Mouse (Mus musculus) gonadal fat pad, adult 2 months (tissue): Measurements from ENCODE around the gene Tusc2. TPM values are rescaled to one million over a fixed set of nuclear protein-coding genes. Genes with fewer than 3 reads are reported as not detected.
"Not testable (repeated sequence)": the region's sequence is repeated elsewhere in the genome, so short reads cannot be mapped to it uniquely, and the experiment has no call there.

ENCODE experiments used
- DNase-seq: peaks from one replicate; pipeline ENCODE4 v3.0.0-alpha.2; 2012; ENCODE audit warnings: low read depth
- polyA plus RNA-seq: library from polyadenylated mRNA; depleted of rRNA; stranded (reverse); fragments of >200 nt; gene quantifications from 2 replicates; pipeline ENCODE4 v1.2.3, GENCODE M21; 2012

Tusc2 gene
- polyA plus RNA-seq, 1 experiment = 59.6 TPM

- no peak for DNase-seq
These were observed 5.5 kb downstream of the Tusc2 start for GRCm38 (mm10) chr9:107568331-107569261.

DNA sequence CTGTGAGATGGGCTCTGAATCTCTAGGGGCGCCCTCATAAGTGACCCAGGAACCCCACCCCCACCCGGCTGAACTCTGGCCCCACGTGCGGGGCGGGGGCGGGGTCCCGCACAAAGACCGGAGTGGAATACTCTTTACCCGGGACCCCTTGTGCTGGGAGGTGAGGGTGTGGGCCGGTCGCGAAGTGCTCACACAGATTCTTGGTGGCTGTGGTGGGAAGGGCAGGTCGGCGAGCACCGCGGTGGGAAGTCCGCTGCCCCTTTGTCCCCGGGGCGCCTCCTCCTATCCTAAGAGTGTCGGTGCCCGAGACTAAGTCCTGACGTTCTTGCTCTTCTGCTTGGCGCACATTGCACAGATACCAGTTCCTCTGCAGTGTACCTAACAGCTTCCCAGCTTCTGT lies 6.2 kb downstream of the Tusc2 start:
- no peak for DNase-seq

DNA sequence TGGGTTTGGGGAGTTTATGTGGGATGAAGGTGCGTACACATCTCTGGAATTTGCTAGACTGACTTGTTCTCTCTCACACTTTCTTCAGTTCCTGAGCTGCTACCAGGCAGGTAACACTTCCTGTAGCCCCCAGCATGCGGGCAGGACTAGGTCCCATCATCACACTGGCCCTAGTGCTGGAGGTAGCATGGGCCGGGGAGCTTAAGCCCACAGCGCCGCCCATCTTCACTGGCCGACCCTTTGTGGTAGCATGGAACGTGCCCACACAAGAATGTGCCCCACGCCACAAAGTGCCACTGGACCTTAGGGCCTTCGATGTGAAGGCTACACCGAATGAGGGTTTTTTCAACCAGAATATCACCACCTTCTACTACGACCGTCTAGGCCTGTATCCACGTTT lies 7.0 kb downstream of the Tusc2 start:
- DNase-seq = no peak

DNA sequence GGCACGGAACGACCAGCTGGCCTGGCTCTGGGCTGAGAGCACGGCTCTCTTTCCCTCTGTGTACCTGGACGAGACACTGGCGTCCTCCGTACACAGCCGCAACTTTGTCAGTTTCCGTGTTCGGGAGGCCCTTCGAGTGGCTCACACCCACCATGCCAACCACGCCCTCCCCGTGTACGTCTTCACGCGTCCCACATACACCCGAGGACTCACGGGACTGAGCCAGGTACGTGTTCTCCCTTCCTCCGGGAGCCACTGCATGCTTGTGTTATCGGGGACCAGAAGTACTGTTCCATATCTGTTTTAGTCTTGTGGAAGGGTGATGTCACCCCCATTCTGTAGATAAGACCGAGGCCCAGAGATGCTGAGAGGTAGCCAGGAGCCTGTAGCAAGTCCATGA lies 7.8 kb downstream of the Tusc2 start:
- DNase-seq = no peak

- DNase-seq = no peak
These were observed 8.7 kb downstream of the Tusc2 start for GRCm38 (mm10) chr9:107571534-107572326.

DNA sequence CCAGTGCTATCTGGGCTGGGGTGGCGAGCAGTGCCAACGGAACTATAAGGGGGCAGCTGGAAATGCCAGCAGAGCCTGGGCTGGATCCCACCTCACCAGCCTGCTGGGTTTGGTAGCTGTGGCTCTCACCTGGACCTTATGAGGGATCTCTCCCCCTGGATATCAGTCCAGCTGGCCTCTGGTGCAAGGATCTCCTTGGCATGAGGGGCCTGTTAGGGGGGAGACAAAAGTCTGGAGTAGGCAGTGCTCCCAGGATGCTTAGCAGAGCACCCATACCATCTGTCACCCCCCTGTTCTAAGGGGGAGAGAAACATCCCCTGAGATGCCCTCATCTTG lies 9.2 kb downstream of the Tusc2 start:
- DNase-seq = no peak

GRCm38 (mm10) chr9:107573774-107574173 lies 10.7 kb downstream of the Tusc2 start:
- DNase-seq = not testable (repeated sequence)

DNA sequence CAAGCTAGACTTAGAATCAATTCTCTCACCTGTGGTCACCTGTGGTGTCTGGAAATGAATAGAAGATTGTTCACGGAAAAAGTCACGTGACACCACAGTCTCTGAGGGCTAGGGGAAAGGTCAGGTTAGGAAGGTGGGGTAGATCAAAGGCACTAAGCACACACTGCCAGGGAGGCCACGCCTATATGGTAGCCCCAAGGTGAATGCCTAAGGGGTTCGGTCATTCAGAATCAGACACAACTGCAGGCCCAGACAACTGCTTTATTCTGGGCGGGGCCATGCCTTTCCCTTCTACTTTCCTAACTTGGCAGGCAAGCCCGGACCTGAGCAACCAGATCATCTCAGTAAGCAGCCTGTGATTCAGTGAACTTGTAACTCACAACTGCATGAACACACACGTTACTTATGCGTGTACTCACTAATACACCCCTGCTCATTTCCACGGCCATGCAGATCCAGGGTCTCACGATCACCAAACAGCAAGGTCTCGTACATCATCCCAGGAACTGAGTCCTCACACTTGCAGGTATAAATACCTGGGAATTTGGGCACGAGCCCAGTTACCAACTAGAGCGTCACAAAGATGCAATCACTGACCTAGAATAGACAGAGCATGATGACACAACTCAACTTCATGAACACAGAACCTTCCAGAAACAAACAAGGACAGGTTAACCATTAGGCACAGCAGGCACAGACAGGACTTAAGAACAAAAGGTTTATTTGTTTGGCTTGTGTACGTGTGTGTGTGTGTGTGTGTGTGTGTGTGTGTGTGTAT lies 12.7 kb downstream of the Tusc2 start:
- no peak for DNase-seq

DNA sequence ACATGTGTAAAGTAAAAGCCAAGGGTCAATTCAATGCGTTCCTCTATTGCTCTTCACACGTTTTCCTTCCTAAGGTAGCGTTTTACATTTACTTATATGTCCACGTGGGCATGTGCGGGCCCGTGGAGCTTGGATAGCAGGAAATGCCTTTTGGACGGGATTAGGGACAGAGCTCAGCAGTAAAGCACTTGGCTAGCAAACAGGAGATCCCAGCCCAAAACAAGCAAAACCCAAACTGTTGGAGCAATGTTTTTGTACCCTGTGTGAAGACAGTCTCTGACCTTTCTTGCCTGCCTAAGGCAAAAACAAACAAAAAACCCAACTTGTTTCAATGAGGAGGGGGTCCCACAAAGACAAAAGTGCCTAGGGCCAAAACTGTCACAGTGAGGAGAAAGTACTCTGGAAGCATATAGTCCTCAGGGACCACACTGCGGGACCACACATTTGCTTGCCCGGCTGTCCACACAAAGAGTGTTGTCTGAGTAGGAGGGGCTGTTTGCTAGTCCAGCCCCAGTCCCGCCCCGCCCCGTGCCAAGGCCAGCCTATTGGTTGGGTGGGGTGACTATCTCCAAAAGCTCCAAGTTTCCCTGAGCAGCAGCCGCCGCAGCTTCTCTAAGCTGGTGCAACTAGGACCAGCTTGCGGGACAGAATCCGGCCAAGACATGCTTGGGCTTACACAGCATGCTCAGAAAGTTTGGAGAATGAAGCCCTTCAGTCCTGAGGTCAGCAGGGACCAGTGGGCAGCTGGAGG lies 13.5 kb downstream of the Tusc2 start, which contains the start of gene Hyal1:
Gene Hyal1 (plus strand): TSS at position 571 of the 751 bp plus-strand sequence.
- no peak for DNase-seq

GRCm38 (mm10) chr9:107577871-107578270 lies 14.8 kb downstream of the Tusc2 start:
- no peak for DNase-seq

GRCm38 (mm10) chr9:107578587-107578986 lies 15.5 kb downstream of the Tusc2 start, which contains the start of gene Naa80:
TSS of gene Naa80 (plus strand) at chr9:107578887.
- DNase-seq = no peak

DNA sequence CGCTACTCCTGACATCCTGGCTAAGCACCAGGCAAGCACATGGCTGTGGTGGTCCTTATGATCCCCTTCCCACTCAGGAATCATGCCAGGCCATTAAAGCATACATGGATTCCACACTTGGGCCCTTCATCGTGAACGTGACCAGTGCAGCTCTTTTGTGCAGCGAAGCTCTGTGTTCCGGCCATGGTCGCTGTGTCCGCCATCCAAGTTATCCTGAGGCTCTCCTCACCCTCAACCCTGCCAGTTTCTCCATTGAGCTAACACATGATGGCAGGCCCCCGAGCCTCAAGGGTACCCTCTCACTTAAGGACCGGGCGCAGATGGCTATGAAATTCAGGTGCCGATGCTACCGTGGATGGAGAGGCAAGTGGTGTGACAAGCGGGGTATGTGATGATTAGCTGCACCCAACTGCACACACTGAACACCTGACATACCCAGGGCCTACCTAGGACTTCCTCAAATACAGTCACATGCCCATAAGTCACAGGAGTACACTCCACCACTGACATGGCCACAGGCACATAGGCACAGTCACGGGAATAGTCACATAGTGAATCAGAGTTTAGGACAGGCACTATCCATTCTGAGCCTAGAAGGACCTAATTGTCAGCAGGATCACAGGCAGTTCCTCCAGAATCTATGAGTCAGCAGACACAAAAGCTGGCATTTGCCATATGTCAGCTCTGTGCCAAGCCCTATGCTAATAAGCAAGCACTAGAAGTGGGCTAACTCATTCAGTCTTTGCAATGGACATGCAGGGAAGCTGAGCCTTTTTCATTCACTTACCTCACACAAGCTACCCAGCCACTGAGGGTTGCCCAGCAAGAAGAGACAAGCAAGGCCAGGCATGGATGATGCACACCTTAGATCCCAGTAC lies 16.2 kb downstream of the Tusc2 start:
- DNase-seq = no peak

DNA sequence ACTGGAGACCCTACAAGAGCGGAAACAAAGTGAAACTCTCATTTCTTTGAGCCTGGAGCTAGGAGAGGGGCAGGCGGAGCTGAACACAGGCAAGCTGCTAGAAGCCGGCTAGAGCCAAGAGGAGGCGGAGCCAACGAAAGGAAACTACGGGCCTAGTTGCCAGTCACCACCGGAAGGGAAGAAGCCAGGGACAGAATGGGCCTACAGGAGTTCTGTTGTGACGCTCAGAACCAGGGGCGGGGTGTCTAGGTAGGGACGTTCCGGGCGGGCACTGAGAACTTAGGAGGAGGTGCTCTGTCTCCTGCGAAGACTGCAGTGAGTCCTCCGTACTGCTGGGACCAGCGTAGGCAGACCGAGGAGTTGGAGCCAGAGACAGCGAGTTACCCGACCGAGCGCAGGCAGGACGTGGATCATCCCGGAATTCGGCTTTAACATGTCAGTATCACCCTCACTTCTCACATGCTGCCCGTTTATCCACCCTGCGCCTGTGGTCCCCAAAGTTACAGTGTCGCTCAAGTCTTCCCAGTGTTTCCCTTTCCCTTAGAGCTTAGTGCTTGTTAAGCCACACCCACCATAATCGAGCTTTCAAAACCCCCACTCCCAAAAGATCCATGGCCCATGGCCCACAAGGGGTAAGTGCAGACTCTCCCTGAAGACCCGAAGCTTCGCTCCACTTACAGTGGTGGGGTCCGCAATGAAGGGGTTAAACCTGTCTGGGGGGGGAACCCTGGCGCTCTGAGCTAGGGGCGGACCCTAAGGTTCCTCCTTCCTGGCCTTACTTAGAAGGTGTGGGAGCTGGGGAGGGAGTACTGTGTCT lies 17.7 kb downstream of the Tusc2 start, which contains the start of gene Hyal3:
Gene Hyal3 (plus strand): TSS at position 318 of the 817 bp plus-strand sequence.
- DNase-seq = no peak

GRCm38 (mm10) chr9:107581584-107581983 lies 18.5 kb downstream of the Tusc2 start:
- no peak for DNase-seq

GRCm38 (mm10) chr9:107582509-107583062 lies 19.5 kb downstream of the Tusc2 start:
- no peak for DNase-seq

DNA sequence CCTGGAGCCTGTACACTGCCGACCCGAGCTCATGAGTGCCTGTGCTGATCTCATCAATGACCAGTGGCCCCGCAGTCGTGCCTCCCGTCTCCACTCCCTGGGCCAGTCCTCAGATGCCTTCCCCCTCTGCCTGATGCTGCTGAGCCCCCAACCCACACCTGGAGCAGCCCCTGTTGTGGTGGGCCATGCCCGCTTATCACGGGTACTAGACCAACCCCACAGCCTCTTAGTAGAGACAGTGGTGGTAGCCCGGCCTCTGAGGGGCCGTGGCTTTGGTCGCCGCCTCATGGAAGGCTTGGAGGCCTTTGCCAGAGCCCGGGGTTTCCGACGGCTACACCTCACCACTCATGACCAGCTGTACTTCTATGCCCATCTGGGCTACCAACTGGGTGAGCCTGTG lies 20.1 kb downstream of the Tusc2 start:
- no peak for DNase-seq

- DNase-seq = no peak
These were observed 23.4 kb downstream of the Tusc2 start for GRCm38 (mm10) chr9:107586504-107586903.

GRCm38 (mm10) chr9:107586974-107587832 lies 24.1 kb downstream of the Tusc2 start, which contains the start of gene Ifrd2:
TSS of gene Ifrd2 (plus strand) at chr9:107587642.
- DNase-seq = no peak
